Mouse (Mus musculus) spleen, adult 18-20 months (tissue): ENCODE data around the gene Itpk1.

Source experiments
- DNase-seq, 2 experiments: peaks; one replicate each; pipeline ENCODE4 v3.0.0; 2022; ENCODE audit warnings: mixed read lengths in 2 of 2

Gene Itpk1

DNA sequence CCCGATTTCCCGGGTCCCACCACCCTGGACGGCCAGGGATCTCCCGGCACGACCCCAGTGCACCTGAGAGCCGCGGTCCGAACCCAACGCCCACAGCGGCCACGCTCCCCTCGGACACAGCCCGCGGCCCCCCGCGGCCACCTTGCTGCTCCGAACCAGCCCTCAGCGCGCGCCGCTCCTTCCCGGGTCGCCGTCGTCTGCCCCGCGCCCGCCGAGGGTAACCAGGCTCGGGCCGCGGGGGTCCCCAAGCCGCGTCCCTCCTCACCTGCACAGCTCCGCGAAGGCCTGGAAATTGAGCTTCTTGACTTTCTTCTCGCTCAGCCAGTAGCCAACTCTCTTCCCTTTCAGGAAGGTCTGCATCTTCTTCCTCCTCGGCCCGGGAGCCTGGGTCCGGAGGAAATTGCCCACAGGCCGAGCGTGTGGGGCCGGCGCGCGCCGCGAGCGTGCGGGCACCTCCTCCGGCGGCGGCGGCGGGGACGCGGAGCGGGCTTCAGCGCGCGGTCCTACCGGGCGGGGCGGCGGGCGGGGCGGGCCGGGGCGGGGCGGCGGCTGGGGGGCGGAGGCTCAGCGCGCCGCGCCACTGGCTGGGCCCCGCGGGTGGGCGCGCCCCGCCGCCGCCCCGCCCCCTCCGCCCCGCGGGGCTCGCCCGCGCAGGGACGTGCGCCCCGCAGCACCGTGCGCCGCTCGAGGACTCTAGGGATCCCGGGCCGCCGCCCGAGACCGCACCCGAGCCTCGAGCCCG, at the start of gene Itpk1:
Gene Itpk1 (minus strand): TSS at position 474 of the 742 bp plus-strand sequence.
- DNase-seq = peak; percentile 50 to 63

DNA sequence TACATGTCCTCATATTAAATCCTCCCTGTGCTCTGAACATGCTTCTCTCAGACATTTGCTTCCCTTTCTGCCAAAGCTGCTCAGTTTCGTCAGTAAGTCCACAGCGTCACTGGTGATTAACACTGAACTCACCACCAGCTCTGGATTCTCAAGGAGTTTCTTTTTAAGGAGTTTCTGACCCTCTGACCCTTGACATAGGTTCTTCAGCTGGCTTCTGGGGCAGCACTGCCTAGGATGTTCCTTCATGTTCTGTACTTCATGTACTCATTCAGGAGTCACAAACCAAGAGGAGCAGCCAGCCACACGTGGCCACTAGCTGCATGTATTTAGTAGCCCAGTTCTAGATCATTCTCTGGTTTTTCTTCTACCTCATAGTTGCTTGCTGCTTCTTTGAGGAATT, 43.5 kb upstream of the Itpk1 start:
- no peak for DNase-seq

DNA sequence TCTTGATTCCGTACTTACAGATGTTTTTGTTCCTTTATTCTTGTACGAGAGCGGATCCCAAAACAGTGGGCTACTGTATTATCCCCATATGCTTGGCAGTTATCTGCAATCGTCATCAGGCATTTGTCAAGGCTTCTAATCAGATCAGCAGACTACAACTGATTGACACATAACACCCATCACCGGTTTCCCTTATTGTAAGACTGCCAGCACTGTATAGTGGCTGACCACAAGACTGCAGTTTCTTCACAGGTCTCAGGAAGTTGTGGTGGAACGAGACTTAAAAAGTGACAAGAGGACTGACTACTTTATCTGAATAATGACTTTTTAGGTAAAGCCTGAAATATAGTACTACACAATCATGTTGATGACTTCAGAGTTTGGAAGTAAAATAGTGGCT, 40.1 kb upstream of the Itpk1 start:
- DNase-seq = no peak

DNA sequence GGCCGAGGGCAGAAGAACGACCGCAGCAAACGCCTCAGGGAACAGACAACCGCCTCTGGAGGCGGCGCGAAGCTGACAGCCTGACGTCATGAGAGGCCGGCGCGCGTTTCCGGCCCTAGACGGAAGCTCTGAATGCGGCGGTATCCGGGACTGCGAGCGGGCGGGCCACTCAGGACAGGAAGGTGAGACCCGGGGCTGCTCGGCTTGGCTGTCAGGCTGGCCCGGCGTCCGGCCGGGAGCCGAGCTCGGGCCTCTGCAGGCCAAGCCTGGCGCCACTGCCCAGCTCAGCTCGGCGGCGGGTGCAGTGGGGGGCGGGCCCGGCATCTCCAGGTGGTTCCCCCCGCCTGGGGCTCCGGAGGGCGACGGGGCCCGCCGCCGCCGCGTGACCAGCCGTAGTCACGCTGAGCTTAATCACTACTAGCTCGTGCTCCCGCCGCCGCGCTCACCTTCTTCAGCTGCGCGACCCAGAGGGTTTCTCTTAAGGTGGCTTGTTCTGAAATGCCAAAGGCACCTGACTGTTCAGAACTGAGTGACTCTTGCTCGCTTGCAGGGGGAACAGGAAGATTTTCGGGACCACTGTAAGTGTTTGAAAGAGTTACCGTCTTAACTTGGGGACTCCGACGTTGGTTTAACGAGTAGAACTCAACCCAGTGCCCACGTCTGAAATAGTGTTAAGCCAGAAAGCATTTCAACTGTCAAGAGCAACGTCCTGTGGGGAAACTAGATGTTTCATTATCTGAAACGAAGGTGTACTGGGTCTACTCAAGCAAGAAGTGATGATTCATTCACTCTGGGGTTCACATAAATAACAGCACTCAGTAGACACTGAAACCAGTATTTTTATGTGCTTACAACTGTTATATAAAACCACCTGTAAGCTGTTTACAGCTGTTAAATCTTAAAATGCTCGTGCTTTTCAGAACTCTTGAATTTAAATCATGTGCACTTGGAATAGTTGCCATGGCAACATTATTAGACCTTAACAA, 39.2 kb upstream of the Itpk1 start, which contains the start of the genes Moap1 and Tmem251:
Gene Moap1 (minus strand): TSS at position 73 of the 986 bp plus-strand sequence.
Gene Tmem251 (plus strand): TSS at position 174 of the 986 bp plus-strand sequence.
- peak; percentile 84 to 87 for DNase-seq

DNA sequence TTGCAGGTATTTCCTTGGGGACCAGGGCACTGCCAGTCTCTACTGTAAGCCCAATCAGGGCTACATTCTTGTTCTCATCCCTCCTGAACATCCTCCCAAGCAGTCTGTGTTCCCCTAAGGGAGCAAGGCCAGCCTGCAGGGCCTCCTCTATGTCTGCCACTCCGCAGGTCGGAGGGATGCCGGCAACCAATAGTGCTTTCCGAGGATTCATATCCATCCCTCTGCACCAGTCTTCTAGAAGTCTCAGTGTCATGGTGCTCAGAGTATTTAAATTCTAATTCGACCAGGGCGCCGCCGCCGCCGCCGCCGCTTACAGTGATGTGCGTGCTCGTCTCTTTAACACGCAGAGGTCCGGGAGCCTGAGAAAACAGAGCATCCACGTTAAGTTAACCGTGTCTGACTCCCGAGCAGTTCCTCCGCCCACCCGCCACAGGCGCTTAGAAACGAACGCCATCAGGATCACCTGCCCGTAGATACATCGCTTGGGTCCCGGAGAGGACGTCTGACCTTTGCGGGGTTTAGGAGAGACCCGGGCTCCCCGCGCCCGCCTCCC, 38.4 kb upstream of the Itpk1 start:
- DNase-seq = no peak

DNA sequence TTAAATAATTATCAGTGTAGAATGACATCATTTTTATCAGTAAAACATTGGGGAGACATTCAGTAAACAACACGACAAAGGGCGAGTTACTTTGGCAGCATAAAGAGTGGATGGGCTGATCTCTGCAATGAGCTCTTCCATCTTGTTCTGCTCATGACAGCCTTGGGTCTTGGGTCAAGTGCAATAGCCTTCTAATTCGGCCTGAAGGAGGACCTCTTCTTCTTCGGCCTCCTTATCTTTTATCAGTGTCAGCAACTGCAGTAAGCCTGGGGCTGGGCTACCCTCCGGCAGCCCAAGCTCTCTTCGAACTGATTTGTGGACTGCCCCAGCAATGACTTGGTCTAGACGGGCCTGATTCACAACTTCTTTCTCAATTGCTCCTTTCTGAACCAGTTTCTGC, 37.3 kb upstream of the Itpk1 start:
- no peak for DNase-seq

DNA sequence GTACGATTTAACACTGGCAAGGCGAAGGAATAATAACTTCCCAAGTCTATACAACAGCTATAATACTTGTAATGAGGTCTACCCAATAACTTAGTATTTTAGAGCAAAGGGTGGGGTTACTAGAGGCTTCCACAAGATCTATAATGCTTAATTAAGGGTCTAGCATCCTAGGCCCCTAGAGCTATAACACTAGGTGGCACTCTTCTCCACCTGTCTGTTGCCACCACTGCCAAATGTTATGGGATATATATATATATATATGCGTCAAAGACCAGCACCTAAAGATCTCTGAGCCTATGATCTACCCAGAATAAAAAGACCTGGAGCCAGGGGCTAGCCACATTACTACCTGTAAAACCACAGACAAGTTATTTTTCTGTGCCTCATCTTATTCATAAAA, 35.6 kb upstream of the Itpk1 start:
- DNase-seq = no peak

DNA sequence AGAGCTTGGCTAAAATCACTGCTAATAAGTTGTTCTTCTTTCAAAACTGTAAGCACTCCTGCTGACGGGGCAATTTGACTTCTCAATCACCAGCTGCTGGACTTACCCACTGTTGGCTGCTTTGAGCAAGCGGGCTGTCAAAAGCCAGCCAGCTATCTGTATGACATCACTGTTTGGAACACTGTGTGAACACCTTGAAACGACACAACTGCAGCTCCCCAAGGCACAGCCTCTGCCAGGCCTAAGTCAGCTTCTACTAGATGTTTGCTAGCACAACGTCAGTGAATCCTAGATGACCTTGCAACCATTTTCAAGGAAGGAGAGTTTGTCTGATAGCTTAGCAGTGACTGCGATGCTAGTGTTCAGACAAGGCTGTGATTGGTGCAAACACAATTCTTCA, 34.4 kb upstream of the Itpk1 start:
- no peak for DNase-seq

DNA sequence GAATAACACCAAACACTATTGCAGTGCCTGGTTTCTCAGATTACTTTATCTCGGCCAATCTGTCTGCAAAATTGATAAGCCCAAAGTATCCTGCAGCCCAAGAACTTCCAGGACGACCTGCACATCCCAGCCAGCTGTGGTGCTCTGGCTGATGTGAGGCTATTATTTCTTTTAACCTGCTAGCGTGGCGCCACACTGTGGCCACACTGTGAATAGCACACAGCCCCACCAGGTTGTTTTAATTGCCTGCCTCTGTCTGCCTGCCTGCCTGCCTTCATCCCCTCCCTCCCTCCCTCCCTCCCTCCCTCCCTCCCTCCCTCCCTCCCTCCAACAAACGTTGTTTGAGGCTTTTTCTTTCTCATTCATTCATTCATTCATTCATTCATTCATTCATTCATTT, 28.7 kb upstream of the Itpk1 start:
- DNase-seq = peak; percentile 22 to 54

DNA sequence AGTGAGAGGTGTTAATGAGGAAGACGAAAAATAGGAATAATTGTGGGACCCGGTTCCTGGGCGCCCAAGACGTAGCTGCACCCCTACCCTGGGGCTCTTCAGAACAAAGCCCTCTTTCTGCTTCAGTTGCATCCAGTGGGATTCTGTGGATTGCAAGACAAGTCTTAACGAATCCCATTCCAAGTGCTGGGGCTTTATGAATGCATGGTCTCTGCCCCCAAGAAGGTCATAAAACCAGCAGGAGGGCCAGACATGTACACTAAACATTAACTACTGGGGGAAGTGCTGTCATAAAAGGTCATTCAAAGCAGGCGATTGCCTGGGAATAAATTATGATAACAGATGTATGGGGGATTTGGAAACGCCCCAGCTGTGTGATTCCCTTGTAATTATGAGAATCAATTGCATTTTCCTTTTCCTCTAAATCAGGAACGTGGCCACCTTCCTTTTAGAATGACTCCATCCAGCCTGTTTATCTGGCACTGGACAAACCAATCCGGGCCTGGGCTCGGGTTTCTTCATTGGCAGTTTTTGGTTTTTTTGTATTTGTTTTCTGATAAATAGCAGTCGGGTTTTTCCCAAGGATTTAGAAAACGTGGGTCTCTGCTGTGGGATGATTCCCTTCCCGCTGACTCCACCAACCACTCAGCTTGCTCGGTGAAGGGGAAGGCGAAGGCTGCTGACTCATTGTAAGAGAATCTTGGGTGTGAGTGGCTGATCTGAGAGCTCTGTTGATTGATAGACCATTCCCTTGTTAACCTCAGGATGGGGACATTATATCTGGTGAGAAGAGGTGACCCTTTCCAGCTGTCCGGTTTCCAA, 26.3 kb upstream of the Itpk1 start:
- no peak for DNase-seq

DNA sequence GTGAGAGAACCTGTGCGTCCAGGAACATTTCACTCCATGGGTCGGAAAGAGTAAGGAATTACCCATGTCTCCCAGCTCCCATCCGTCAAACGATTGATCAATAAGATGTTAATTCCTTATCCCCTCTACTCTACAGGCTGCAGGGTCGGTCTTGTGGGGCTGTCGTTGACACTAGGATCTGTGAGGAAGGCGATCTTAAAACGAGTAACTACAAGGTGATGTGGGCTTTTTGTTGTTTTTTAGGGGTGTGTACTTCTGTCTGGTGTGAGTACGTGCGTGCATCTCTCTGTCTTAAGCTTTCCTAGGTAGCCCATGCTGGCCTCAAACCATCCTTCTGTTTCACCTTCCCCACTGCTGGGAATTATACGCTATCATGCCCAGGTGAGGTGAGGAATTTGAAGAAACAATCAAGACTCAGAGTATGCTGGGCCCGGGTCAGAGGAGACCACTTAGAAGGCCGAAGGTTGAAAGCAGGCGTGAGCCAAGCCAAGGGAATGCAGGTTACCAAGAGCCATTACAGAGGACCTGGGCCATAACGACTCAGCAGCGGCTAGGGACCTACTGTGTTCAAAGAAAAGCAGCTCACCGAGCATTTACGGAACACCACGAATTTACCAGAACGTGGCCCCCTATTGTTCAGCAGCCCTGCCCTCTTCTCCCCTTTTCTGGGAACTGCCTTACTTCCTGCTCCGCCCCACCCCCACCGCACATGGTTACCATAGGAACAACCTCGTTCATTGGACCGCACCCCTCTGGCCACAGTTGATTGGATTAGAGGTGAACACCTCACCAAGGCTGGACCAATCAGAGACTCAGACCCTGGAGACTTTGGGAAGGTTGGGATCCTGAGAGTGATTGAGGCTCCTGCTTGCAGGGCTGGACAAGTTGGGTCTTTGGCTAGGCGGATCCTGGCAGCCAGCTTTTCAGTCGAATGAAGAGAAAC, 25.4 kb upstream of the Itpk1 start:
- peak; percentile 27 to 32 for DNase-seq

DNA sequence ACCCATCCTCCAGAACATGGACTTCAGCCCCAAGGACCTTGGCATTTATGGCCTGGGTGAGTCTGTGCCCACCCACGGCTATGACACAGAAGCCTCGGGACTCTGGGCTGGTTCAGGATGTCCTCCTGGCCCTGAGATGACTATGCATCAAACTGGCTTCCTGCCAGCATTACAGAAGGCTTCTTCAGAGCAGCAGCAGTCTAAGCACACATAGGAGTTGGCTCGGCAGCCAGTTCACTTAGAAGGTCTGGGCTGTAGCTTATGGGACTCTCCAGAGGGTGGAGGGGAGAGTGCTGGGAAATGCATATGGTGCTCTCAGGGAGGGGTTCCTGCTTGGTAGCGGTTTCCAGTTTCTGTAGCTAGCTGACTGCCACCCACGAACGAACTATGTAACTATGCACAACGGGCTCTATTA, 21.0 kb upstream of the Itpk1 start:
- DNase-seq = no peak

DNA sequence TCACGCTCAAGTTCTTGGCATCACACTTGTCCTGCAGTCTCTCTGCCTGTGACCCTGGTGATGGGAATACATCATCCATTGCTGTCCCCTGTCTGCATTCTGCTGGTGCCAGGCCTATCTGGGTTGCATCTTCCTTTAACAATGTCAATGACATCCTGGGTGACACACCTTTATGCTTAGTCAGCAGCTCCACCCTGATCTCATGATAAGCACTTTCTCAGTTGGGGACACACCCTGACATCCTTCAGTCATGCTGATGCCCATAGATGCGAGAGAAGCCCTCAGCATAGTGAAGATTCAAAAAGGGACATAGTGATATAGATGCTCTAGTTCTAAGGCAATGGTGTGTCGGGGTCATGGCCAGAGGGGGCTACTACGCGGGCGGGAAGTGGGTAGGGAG, 20.4 kb upstream of the Itpk1 start:
- no peak for DNase-seq

DNA sequence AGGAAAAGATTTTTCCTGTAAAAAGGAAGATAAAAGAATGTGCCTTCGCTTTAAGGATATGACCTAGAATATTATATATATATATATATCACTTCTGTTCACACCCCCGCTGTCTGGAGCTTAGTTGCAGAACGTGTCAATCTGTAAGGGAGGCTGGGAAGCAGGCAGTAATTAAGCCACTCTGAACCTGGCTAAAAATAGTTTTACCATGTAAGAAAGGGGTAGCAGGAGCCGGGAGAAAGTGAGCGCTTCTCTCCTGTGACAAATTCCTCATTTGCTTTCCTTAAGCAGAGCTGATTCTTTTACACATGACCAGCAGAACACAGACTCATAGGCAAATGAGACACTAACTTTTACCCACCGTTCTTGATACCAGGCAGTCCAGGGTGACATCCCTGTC, 19.1 kb upstream of the Itpk1 start:
- DNase-seq = no peak

DNA sequence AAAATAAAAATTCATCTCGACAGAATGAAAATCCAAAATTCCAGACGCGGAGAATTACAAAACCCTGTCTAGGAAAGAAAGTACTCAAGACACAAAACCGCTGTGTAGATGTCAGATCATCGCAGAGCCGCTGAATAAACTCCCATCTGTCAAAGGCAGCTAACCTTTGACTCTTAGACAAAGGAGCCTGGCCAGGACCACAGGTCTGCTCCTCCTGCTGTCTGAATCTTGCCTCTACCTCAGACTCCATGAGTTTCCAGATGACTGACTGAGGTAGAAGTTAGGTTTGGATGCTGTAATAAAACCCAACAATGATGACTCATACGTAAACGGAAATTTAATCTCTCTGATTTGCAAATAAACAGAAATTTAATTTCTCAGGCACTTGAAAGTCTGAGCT, 18.2 kb upstream of the Itpk1 start:
- no peak for DNase-seq

DNA sequence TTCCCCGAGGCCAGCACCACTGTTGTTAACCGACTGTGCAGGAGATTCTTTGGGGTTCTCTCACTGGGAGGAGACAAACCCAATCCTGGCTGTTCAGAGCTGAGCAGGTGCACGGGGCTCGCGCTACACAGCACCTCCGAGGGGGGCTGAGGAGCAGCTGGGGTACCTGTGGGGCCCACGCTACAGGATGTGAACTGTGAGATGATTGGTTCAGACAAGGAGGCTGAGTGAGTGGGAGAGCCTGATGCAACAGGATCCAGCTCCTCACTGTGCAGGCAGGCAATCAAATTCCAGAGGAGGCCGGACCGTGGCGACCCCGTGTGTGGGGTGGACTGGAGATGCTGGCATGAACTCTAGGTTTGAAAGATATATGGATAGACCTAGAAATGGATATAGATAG, 17.7 kb upstream of the Itpk1 start:
- no peak for DNase-seq

DNA sequence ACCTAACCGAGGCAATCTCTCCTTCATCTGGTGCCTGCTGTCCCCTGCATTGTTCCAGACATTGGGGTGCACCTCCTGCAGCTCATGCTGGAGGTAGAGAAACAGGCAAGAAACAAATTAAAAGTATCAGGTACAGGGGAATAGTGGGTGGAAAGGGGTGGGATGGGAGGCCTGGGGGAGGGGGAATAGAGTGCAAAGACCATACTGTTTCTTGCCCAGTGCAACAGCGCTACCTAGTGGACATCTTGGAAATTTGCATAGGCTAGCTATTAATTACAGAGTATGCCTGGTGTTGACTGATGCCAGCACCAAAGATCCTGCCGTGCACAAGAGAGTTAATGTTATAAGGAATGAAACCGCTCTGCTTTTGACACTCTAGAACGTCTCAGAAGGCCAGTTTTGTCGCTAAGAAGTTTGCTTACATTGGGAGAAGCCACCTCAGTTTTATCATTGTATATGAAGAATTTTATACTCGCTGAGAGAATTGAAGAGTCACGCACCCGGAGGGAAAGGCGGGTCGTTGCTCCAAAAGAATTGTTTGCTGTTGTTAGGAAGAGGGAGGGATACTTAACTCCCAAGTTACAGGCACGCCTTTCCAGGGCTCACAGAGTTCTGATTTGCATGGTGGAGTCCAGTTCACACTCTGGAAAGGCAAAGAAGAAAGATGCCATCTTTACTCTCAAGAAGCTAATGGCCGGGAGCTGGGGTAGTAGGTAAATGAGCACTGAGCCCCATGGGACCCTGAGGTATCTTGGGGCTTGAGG, 15.0 kb upstream of the Itpk1 start:
- peak in 1 of 2 experiments; percentile 29 for DNase-seq

DNA sequence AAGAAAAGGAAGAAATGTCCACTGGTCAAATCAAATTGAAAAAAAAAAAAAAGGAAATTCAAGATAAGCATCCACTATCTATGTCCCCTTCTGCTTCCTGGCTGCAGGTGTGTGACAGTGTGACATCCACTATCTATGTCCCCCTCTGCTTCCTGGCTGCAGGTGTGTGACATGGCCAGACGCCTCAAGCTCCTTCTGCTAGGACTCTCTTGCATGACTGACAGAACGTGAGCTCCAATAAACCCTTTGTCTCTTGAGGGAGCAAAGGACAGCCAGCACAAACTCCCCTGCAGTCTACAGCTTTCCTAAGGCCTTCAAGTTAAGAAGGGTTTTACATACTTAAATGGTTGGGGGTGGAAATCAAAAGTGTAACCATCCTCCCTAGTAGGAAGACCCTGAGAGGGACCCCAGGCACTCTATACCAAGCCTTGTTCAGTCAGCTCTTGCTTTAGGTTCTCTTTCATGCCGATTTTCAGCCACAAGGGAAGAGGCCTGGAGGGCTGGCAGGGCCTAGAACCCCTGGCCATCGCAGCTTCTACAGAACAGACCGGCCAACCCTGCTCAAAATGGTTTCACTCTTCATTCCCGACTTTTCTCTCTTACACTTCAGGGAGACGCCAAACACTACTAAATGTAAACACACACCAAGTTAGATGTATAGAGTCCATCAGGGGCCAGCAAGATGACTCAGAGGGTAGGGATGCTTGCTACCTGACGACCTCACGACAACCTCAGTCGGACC, 10.1 kb upstream of the Itpk1 start:
- no peak for DNase-seq

DNA sequence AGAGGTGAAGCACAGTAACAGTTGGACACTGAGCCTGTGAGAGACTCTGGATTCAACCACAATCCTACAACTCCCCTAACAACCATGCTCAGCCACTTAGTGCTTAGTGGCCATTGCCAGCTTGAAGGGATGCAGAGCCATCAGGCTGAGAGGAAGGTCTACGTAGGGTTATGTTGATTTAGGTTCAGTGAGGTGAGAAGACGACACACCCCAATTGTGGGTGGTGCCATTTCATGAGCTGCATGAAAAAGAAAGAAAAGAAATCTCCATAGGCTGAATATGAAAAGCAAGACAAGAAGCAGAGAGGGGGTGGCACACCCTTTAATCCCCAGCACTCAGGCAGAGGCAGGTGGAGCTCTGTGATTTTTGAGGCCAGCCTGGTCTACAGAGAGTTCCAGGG, 9.4 kb upstream of the Itpk1 start:
- DNase-seq = no peak
